Mouse (Mus musculus) embryonic facial prominence, embryonic 11.5 days (tissue): Measurements from ENCODE around the gene Nrap. TPM values are rescaled to one million over a fixed set of nuclear protein-coding genes. Genes with fewer than 3 reads are reported as not detected.

ENCODE experiments used
- ATAC-seq: fragments of 200-750 bp; cut with Nextera tagmentation; replicated peaks from 2 replicates; pipeline ENCODE4 v1.8.0; 2017; ENCODE audit warnings: low read depth; ENCODE audit not compliant: insufficient number of reproducible peaks, low FRiP score, low TSS enrichment
- DNase-seq: peaks from one replicate; pipeline ENCODE4 v3.0.0-alpha.2; 2015; ENCODE audit warnings: low spot score
- H3K27ac ChIP-seq: fragments of 300-500 bp; sonication (generic); replicated peaks from 2 replicates; pipeline ENCODE4 v1.5.1; 2014; ENCODE audit warnings: mild to moderate bottlenecking, low read depth, low read length, control low read depth
- H3K27me3 ChIP-seq: fragments of 300-500 bp; sonication (generic); 2 replicates; pipeline ENCODE4 v1.6.1; 2014; ENCODE audit warnings: mild to moderate bottlenecking, low read length, moderate library complexity, mixed read lengths; ENCODE audit not compliant: control insufficient read depth, insufficient read depth
- H3K36me3 ChIP-seq: fragments of 300-500 bp; sonication (generic); replicated peaks from 2 replicates; pipeline ENCODE4 v1.6.1; 2014; ENCODE audit warnings: low read depth, mild to moderate bottlenecking, low read length, moderate library complexity, mixed read lengths; ENCODE audit not compliant: control insufficient read depth, insufficient read depth
- H3K4me1 ChIP-seq: fragments of 300-500 bp; sonication (generic); 2 replicates; pipeline ENCODE4 v1.6.1; 2014; ENCODE audit warnings: low read length, mixed read lengths; ENCODE audit not compliant: control insufficient read depth, insufficient read depth
- H3K4me2 ChIP-seq: fragments of 300-500 bp; sonication (generic); 2 replicates; pipeline ENCODE4 v1.6.1; 2014; ENCODE audit warnings: low read depth, mild to moderate bottlenecking, control low read depth, low read length, moderate library complexity
- H3K4me3 ChIP-seq: fragments of 300-500 bp; sonication (generic); 2 replicates; pipeline ENCODE4 v1.5.1; 2014; ENCODE audit warnings: low read depth, low read length, control low read depth
- H3K9ac ChIP-seq: fragments of 300-500 bp; sonication (generic); replicated peaks from 2 replicates; pipeline ENCODE4 v1.6.1; 2014; ENCODE audit warnings: mild to moderate bottlenecking, control low read depth, low read length
- H3K9me3 ChIP-seq: fragments of 300-500 bp; sonication (generic); replicated peaks from 2 replicates; pipeline ENCODE4 v1.6.1; 2016; ENCODE audit warnings: mild to moderate bottlenecking, low read length, inconsistent platforms, mixed read lengths; ENCODE audit not compliant: control insufficient read depth
- WGBS: fragments of 180-500 bp; shearing (Covaris S2); extraction: QIAGEN DNeasy Blood & Tissue Kit; methylation state at CpG from one replicate; pipeline ENCODE4 v1.1.7; 2014; 5-methylcytosine and 5-hydroxymethylcytosine counted together
- polyA plus RNA-seq: library from polyadenylated mRNA; unstranded; fragments of >200 nt; fragmentation: Nextera tagmentation; extraction: Ambion mirVana; gene quantifications from 2 replicates; pipeline ENCODE4 v1.2.1, GENCODE M21; 2014

The Nrap gene
- polyA plus RNA-seq, result not detected in 2 replicates

DNA sequence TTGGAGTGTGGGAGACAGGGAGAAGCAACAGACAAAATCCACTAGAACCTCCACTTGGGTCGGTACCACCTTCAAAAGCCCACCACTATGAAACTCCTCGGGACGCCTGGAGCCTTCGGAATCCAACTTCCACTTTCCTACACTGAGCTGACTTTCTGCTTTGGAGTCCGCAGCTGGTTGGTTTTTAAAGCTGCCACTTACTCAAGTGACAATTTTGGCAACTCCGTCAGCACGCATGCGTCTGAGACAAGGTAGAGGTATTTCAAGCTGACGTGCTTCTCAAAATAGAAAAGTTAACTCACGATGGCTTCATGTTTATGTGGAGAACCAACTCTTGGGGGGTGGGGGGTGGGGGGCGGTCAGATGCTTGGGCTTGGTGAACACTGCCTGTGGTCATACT, at the start of gene Nrap:
TSS of gene Nrap (minus strand) at position 159 of the 400 bp plus-strand sequence.
- H3K4me3 ChIP-seq, result no peak within 1 kb of the TSS
- no peaks in the 10 kb centered on the region for H3K4me1 ChIP-seq
- WGBS, result 90% methylated on average over 11 of the region's 11 CpGs
- no peak for ATAC-seq
- no peak within 1 kb of the TSS for H3K4me2 ChIP-seq
- H3K27me3 ChIP-seq, result no peaks in the 10 kb centered on the region
- no peaks in the 10 kb centered on the region for H3K36me3 ChIP-seq
- H3K9ac ChIP-seq, result no peak within 1 kb of the TSS
- H3K9me3 ChIP-seq, result no peaks in the 10 kb centered on the region
- DNase-seq, result no peak
- H3K27ac ChIP-seq, result no peak within 1 kb of the TSS

DNA sequence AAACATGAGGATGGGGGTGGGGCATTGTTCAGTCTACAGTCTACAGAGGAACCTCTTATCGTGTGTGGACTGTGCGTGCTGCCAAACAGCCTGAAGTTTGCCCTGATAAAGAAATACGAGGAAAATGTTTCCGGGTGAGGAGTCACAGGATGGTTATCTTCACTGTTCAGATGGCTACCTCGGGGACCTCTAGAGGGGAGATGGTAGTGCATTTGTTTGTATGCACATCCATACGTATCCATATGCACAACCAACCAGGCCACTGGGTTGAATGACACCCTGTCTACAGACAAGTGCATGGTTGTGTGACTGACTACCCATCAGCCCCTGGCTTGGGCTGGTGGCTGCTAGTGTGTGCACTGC, 49.2 kb upstream of the Nrap start:
- ATAC-seq (no peak), DNase-seq (no peak)
- H3K9me3 ChIP-seq, result no peaks in the 10 kb centered on the region
- H3K9ac ChIP-seq, result no peak overlapping the region
- H3K27ac ChIP-seq, result no peak overlapping the region
- H3K4me3 ChIP-seq, result no peak overlapping the region
- H3K27me3 ChIP-seq, result no peaks in the 10 kb centered on the region
- H3K36me3 ChIP-seq, result no peaks in the 10 kb centered on the region; the same call in 1 of the 2 replicates
- H3K4me1 ChIP-seq, result no peaks in the 10 kb centered on the region
- no peak overlapping the region for H3K4me2 ChIP-seq
- WGBS, result 88% methylated on average over 6 of the region's 6 CpGs

DNA sequence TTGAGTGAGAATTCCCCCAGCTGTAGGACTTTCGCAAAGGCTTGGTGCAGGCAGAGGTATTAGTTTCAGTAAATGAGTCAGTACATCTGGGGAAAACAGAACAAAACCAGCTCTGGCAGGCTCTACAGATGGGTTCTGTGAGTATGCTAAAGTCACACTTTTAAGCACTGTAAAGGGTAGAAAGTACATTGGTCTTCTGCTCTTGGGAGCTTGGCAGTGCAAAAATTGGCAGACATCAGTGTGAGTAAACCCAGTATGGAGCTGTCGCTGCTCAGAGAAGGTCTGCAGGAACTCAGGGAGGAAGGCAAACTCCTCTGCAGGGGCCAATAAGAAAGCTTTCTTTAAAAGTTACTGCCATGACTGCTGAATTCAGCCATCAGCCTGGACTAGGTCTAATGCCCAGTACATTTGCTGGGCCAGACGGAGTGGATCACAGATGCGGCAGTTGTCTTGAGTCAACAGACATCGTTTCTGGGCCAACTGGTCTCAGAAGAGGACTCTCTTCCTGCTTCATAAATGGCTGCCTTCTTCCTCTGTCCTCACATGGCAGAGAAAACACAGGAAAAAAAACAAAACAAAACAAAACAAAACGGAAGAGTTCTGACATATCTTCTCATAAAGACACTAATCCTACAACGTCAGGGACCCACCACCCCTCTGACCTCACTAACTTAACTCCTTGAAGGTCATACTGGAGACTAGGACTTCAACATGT, 48.7 kb upstream of the Nrap start:
- Histone ChIP-seq H3K4me2 (no peak overlapping the region), H3K27me3 (no peaks in the 10 kb centered on the region), H3K9me3 (no peaks in the 10 kb centered on the region), H3K9ac (no peak overlapping the region), H3K4me1 (no peaks in the 10 kb centered on the region), H3K27ac (no peak overlapping the region), H3K4me3 (no peak overlapping the region), H3K36me3 (no peaks in the 10 kb centered on the region; the same call in 1 of the 2 replicates)
- WGBS, result 70% methylated on average over 7 of the region's 7 CpGs
- no peak for ATAC-seq
- no peak for DNase-seq

DNA sequence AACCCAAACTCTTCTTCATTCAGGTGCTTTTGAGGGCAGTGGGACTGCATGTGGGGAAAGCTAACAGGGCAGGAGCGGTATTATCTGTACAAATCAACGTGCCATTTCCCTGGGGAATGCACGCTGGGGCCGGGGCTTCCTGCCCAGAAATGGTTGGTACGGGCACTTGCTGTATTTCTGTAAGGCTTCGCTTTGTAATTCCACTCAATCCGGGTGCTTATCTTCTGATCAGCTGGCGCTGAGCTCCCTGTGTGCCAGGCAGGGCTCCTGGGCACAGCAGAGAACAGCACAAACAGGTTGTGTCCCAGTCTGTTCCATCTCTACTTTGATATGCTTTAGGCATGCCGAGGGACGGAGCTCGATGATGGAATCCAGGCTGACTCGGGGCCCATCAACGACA, 46.5 kb upstream of the Nrap start:
- 81% methylated on average over 13 of the region's 13 CpGs for WGBS
- Histone ChIP-seq H3K9ac (no peak overlapping the region), H3K9me3 (no peaks in the 10 kb centered on the region), H3K36me3 (no peaks in the 10 kb centered on the region; the same call in 1 of the 2 replicates), H3K4me2 (no peak overlapping the region), H3K4me1 (no peaks in the 10 kb centered on the region), H3K27ac (no peak overlapping the region), H3K27me3 (no peaks in the 10 kb centered on the region), H3K4me3 (no peak overlapping the region)
- ATAC-seq, result no peak
- no peak for DNase-seq

DNA sequence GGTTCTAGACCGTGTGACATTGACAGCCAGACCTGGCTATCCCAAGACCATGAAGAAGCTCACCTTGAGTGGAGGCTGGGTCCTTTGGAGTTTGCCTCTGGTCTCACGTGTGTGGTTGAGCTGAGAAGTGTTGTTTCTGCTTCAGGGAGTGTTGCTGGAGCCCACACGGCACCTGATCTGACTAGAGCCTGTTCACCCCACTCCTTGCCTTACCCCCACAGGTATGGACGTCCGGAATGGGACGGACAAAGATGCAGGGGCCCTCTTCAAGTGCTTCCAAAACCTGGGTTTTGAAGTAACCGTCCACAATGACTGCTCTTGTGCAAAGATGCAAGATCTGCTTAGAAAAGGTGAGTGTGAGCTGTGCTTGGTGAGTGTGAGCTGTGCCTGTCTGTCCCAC, 43.7 kb upstream of the Nrap start:
- H3K4me1 ChIP-seq, result no peaks in the 10 kb centered on the region
- H3K4me2 ChIP-seq, result no peak overlapping the region
- WGBS, result 88% methylated on average over 7 of the region's 7 CpGs
- H3K36me3 ChIP-seq, result no peaks in the 10 kb centered on the region; the same call in 1 of the 2 replicates
- ATAC-seq, result no peak
- H3K27ac ChIP-seq, result no peak overlapping the region
- no peaks in the 10 kb centered on the region for H3K9me3 ChIP-seq
- H3K27me3 ChIP-seq, result no peaks in the 10 kb centered on the region
- DNase-seq, result no peak
- H3K9ac ChIP-seq, result no peak overlapping the region
- H3K4me3 ChIP-seq, result no peak overlapping the region

DNA sequence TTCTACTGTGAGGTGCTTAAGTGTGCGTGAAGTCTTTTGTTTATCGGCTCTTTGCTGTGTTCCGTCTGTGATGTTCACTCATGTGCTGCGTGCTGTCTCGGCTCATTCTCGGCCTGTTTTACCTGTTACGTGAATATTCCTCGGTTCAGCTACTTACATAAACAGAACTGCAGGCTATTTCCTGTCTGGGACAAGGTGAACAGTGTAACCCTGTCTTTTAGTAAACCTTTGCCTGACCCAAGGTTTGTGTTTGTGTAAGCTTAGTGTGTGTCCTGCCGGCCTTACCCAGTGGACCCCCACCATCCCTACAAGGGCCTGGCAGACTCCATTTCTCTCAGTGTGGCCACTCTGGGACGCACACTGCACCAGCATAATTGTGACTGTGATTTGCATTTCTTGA, 42.9 kb upstream of the Nrap start:
- Histone ChIP-seq H3K36me3 (no peaks in the 10 kb centered on the region; the same call in 1 of the 2 replicates), H3K9ac (no peak overlapping the region), H3K4me3 (no peak overlapping the region), H3K27ac (no peak overlapping the region), H3K27me3 (no peaks in the 10 kb centered on the region), H3K4me1 (no peaks in the 10 kb centered on the region), H3K4me2 (no peak overlapping the region), H3K9me3 (no peaks in the 10 kb centered on the region)
- 57% methylated on average over 10 of the region's 10 CpGs for WGBS
- no peak for ATAC-seq
- DNase-seq, result no peak

DNA sequence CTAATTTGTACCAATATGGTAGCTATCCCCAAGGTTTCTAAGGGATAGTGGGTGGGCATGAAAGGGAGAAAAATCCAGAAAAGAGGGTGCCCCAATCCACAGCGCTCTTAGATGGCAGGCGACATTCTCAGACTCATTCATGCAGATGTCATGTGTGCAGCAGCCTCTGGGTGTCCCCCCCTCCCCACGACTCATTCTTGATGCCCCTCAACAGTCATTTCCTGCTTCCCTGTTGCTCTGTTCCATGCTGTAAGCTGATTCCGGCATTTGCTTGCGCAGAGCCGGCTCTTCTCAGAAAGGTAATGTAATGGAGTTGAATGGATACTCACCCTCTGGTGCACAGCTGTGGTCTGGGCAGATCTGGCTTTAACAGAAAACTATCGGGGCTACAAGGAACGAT, 40.5 kb upstream of the Nrap start:
- no peak for ATAC-seq
- WGBS, result 58% methylated on average over 8 of the region's 8 CpGs

DNA sequence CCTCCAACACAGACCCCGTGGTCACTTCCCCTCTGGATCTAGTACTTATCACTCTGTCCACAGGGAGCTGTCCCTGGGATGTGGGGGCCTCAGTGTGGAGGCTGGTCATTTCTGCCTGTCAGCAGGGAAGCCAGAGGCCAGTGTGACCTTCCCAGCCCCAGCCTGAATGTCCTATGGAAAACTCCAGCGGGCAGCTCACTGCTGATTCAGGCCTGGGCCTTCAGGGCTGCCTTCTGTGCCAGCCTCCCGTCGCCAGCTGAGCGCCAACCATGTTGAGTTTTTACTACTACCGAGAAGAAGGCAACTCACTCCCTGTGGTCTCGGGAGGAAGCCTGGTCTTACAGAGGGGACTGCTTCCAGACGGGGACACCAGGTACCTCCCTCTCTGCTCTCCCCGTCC, 35.7 kb upstream of the Nrap start:
- H3K27ac ChIP-seq, result no peak overlapping the region
- H3K27me3 ChIP-seq, result no peaks in the 10 kb centered on the region
- H3K9ac ChIP-seq, result no peak overlapping the region
- no peaks in the 10 kb centered on the region for H3K36me3 ChIP-seq
- H3K9me3 ChIP-seq, result no peaks in the 10 kb centered on the region
- H3K4me3 ChIP-seq, result no peak overlapping the region
- ATAC-seq (no peak), DNase-seq (no peak)
- no peak overlapping the region for H3K4me2 ChIP-seq
- H3K4me1 ChIP-seq, result no peaks in the 10 kb centered on the region; the same call in 1 of the 2 replicates
- WGBS, result 63% methylated on average over 9 of the region's 9 CpGs

More for the DNA sequence above, 40.5 kb upstream of the Nrap start:
- Histone ChIP-seq H3K36me3 (no peaks in the 10 kb centered on the region; the same call in 1 of the 2 replicates), H3K9ac (no peak overlapping the region), H3K4me3 (no peak overlapping the region), H3K9me3 (no peaks in the 10 kb centered on the region), H3K27ac (no peak overlapping the region), H3K27me3 (no peaks in the 10 kb centered on the region), H3K4me2 (no peak overlapping the region), H3K4me1 (no peaks in the 10 kb centered on the region)
- DNase-seq, result peak; percentile 54
